Mouse (Mus musculus) right cerebral cortex, postnatal 10 days (tissue): ENCODE data around the gene Fam19a1.
"Not testable (repeated sequence)": the region's sequence is repeated elsewhere in the genome, so short reads cannot be mapped to it uniquely, and the experiment has no call there.

Source experiments
- DNase-seq, 2 experiments: peaks; one replicate each; pipeline ENCODE4 v3.0.0; 2021; ENCODE audit warnings: low spot score in 2 of 2

Fam19a1 gene

GRCm38 (mm10) chr6:96112854-96113253, at the start of gene Fam19a1:
Gene Fam19a1 (plus strand): TSS chr6:96113154.
- peak; percentile 29 to 31 for DNase-seq

GRCm38 (mm10) chr6:96071080-96071479, 41.9 kb upstream of the Fam19a1 start:
- no peak for DNase-seq

GRCm38 (mm10) chr6:96071567-96071966, 41.4 kb upstream of the Fam19a1 start:
- DNase-seq: no peak

GRCm38 (mm10) chr6:96089961-96090360, 23.0 kb upstream of the Fam19a1 start:
- DNase-seq: peak; percentile 46 to 77

- no peak for DNase-seq
Measured at GRCm38 (mm10) chr6:96093716-96094115, 19.2 kb upstream of the Fam19a1 start.

- DNase-seq: peak; percentile 46 to 75
Measured at GRCm38 (mm10) chr6:96098225-96098624, 14.7 kb upstream of the Fam19a1 start.

- no peak for DNase-seq
Measured at GRCm38 (mm10) chr6:96111656-96112055, 1.3 kb upstream of the Fam19a1 start.

- DNase-seq: no peak
Measured at GRCm38 (mm10) chr6:96114151-96114550, 1.2 kb downstream of the Fam19a1 start.

GRCm38 (mm10) chr6:96116148-96116533, 3.2 kb downstream of the Fam19a1 start:
- DNase-seq: peak in 1 of 2 experiments; percentile 18

GRCm38 (mm10) chr6:96116534-96117272, 3.7 kb downstream of the Fam19a1 start:
- DNase-seq: peak; percentile 75 to 79

GRCm38 (mm10) chr6:96143326-96143725, 30.4 kb downstream of the Fam19a1 start:
- no peak for DNase-seq

- DNase-seq: peak; percentile 22 to 24
Measured at GRCm38 (mm10) chr6:96165403-96165802, 52.4 kb downstream of the Fam19a1 start.

- DNase-seq: peak; percentile 32 to 38
Measured at GRCm38 (mm10) chr6:96165818-96166379, 52.9 kb downstream of the Fam19a1 start, which contains the start of gene 1700123L14Rik. Gene 1700123L14Rik (minus strand): TSS chr6:96166243.

GRCm38 (mm10) chr6:96167031-96167430, 54.1 kb downstream of the Fam19a1 start:
- no peak for DNase-seq

- DNase-seq: no peak
Measured at GRCm38 (mm10) chr6:96173681-96174080, 60.7 kb downstream of the Fam19a1 start.

GRCm38 (mm10) chr6:96178530-96178929, 65.6 kb downstream of the Fam19a1 start:
- no peak for DNase-seq

- peak in 1 of 2 experiments; percentile 38 for DNase-seq
Measured at GRCm38 (mm10) chr6:96183392-96183791, 70.4 kb downstream of the Fam19a1 start.

GRCm38 (mm10) chr6:96186517-96186916, 73.6 kb downstream of the Fam19a1 start:
- DNase-seq: no peak

GRCm38 (mm10) chr6:96198991-96199390, 86.0 kb downstream of the Fam19a1 start:
- DNase-seq: not testable (repeated sequence)

GRCm38 (mm10) chr6:96205395-96205794, 92.4 kb downstream of the Fam19a1 start:
- DNase-seq: no peak

- no peak for DNase-seq
Measured at GRCm38 (mm10) chr6:96234806-96235205, 121.9 kb downstream of the Fam19a1 start.

- peak; percentile 77 to 90 for DNase-seq
Measured at GRCm38 (mm10) chr6:96244320-96244719, 131.4 kb downstream of the Fam19a1 start.

- no peak for DNase-seq
Measured at GRCm38 (mm10) chr6:96252001-96252400, 139.0 kb downstream of the Fam19a1 start.
